Mouse (Mus musculus): ENCODE data around the gene Dyrk3. TPM values are rescaled to one million over a fixed set of nuclear protein-coding genes. Genes with fewer than 3 reads are reported as not detected.
"Not testable (repeated sequence)": the region's sequence is repeated elsewhere in the genome, so short reads cannot be mapped to it uniquely, and the experiment has no call there.

The Dyrk3 gene
- 4.9 and 5.4 TPM in 2 replicates for total RNA-seq (2021)
- long read RNA-seq, transcript Dyrk3-201 (3 exons, 3,164 nt) = major isoform, 10 of 14 reads
- long read RNA-seq, partial matches to known transcripts = 1 of 14 reads
- long read RNA-seq, other reads (novel, unspliced or antisense) = 3 of 14 reads

- DNase-seq = peak; percentile 95
Observed at GRCm38 (mm10) chr1:131138191-131139016, at the start of gene Dyrk3. Gene Dyrk3 (minus strand): TSS chr1:131138340.

DNA sequence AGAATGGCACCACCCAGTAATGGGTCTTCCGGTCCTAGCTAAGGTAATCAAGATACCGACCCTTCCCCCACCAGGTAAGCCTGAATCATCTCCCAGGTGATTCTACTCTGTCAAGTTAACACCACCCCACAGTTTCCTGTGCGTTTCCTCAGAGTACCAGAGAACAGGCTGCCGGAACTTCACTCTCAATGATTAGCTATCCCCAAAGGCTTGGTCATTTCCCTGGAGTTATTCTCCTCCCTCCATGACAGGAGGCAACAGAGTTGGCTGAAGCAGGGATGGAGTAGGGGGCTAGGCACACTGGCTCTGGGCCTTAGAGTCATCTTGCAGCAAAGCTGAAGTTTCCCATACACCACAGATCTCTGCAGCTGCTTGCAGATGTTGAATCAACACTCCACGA, 49.7 kb upstream of the Dyrk3 start:
- no peak for DNase-seq

DNA sequence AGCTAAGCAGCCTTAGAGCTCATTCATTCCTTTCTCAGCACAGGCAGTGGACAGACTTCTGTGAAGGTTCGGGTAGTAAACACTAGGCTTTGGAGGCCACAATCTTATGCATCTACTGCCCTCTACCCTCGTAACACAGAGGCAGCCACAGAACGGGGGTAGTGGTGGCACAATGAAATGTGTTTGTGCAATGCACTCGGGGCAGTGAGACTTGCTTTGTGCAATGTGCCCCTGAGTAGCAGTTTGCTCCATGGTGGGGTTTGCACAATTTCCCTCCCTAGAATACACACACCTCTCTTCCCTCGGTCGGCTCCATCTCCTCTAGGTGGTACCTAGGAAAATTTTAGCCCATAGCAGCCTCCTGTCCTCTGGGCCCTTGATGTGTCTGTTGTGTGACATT, 48.9 kb upstream of the Dyrk3 start:
- no peak for DNase-seq

DNA sequence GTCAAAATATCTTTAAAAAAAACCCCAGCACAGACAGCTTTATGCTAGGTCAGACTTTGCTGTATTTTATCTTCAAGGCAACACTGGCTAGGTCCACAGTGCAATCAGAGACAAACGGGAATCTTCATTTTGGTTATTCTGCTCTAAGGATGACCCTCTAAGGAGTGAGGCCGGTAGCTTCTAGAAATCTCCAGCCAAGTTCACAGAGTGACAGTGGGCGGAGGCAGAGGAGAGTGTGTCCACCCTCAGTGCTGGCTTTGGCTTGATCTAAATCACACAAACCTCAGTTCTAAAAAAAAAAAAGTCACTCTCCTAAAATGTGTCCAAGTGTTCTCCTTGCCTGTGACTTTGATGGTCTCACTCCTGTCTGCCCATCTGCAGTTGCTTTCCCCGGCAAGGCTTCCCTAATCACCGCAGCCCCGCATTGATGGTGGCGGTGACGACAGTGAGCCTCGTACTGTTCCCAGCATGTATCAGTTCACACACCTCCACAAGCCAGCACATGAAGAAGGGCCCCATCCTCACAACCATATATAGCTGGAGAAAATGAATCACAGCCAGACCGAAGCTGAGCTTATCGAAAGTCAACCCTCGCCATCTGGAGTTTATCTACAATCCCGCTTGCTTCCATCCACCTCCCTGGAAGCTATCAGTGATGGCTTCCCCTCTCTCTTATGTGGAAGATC, 47.8 kb upstream of the Dyrk3 start:
- DNase-seq = no peak

DNA sequence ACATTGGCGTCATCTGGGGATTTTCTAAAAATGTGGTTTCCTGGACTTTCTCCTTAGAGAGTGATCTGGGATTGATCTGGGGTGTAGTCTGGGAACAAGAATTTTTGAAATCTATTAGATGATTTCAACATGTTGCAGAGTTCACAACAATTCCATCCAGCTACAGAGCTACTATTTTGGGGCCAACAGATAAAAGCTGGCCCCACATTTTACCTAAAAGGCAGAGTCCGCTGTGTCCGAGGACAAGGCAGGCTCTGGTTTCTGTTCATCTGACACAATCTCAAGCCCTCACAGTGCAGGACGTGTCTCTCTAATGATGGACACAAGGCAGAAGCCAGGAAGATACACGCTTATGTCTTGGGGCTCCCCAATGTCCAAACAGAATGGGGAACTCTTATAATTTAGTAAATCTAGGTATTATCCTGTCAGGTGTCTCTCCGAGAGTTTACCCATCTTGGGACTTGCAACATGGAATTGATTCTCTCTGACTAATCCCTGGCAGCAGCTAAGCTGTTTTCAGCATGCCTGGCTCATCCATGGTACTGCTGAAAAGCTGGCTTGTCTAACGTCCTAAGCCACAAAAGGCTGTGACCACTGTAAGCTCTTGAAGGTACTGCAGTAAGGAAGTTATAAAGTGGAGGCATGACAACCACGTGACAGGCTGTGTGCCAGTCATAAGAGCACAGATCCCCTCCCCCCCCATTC, 47.0 kb upstream of the Dyrk3 start:
- no peak for DNase-seq

- no peak for DNase-seq
Observed at GRCm38 (mm10) chr1:131184253-131184955, 46.3 kb upstream of the Dyrk3 start.

GRCm38 (mm10) chr1:131183201-131183600, 45.1 kb upstream of the Dyrk3 start:
- DNase-seq = no peak

DNA sequence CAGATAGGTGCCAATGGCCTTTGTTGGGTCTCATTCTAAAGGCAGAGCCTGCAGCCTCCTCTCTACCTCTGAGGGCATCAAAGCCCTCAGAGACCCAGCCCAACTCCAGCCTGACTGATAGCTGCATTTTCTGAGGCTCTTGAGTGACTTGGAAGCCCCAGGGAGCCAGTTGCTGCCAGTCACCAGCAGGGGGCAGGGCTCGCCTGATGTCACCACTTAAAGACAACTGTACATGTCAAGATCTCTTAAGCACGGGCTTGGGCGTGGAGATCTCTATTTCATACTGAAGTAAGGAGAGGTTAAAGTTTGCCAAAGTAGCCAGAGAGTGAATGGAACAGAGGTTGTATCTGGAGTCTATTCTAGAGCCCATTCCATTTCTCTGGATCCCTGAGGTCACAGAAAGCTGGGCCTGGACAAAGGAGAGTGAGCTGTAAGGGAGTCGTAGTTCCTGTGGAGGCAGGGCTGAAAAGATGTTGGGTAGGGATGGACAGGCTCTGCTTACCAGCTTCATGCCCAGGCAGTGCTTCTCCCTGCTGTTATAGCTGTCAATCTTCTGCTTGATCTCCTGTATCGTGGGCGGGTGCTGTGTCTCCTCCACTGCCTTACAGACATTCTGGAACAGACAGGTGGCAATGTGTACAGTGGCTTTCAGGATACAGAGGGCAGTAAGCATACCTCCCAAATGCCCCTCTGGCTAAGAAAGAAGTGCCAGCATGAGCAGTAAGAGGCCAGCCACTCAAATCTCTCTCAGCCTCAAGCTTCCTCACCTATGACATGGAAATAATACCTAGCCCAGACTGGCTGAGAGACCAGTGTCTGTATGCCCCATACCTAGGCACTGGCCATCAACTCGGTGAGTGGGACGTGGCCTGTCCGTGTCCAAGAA, 43.7 kb upstream of the Dyrk3 start:
- DNase-seq = peak; percentile 85

- DNase-seq = no peak
Observed at GRCm38 (mm10) chr1:131180386-131180785, 42.2 kb upstream of the Dyrk3 start.

- no peak for DNase-seq
Observed at GRCm38 (mm10) chr1:131178083-131178482, 39.9 kb upstream of the Dyrk3 start.

GRCm38 (mm10) chr1:131177249-131177648, 39.1 kb upstream of the Dyrk3 start:
- DNase-seq = no peak

- DNase-seq = no peak
Observed at GRCm38 (mm10) chr1:131175819-131176218, 37.7 kb upstream of the Dyrk3 start.

DNA sequence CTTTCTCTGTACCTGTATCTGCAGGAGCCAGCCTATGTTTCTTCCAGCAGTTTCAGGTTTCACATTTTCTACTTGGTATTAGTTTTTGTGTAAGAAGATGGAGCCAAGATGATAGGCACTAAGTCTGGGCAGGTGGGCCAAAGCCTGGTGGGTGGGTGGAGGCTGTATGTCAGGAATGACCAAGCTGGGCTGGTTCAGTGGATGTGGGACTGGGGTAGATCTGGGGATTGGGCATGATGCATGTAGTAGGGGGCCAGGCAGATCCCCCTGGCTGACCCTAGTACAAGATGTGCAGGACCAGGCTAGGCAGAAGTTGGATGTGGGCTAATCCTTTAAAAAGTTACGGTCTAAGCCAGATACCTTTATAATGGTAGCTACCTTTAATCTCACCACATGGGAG, 37.0 kb upstream of the Dyrk3 start:
- no peak for DNase-seq

DNA sequence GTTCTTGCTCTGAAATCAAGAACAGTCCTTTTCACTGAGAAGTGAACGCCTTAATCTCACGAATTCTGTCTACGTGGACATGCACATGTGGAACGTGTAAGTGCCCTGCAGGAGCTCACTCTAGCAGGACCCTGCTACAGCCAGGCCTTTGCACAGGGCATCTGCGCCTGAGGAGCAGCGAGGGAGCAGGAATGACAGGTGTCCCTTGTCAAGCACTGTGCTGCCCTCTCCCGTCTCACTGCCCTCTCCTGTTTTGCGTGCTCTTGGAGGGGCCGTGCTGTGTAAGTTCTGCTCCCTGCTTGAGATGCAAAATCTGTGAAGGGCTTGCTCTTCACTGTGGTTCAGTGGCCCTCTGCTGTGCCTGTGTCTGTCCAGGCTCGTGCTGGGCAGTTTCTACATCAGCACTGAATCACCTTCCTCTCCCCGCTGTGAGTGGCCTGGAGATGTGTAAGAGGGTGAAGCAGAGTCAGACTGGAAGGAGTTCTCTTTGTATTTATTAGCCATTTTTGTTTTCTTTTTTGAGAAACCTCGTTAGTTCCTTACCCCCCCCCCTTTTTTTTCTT, 36.2 kb upstream of the Dyrk3 start:
- peak; percentile 34 for DNase-seq

DNA sequence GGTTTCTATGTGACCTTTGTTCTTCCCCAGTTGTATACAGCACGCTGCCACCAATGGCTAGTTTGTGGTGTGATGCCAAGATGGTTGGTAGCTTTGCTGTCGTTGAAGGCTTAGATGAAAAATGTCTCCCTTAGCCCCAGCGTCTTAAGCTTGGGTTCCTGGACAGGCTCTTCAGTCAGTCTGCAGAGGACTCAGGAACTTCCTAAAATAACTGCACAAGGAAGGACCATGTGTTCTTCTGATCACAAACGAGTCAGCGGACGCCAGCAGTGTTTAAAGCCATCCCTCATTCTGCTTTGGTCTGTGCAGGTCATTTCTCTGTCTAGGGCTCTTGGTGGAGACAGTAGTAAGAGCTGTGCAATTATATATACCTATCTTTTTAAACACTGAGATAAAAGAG, 35.7 kb upstream of the Dyrk3 start:
- no peak for DNase-seq

GRCm38 (mm10) chr1:131173001-131173400, 34.9 kb upstream of the Dyrk3 start:
- no peak for DNase-seq

- no peak for DNase-seq
Observed at GRCm38 (mm10) chr1:131167612-131168011, 29.5 kb upstream of the Dyrk3 start.

DNA sequence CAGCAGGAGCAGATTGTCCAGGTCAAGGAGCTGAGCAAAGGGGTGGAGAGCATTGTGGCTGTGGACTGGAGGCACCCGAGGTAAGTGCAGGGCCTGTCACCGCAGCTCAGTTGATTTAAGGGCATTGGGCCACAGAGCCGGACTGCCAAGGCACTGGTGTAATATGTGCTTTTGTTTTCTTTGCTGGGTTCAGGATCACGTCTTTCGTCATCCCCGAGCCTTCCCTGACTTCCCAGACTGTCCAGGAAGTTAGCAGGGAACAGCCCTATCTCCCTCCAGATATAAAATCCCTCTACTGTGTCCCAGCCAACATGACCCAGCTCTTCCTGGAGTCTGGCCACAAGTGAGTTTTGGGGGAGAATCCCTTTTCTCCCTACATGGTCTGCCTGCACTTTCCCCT, 26.3 kb upstream of the Dyrk3 start:
- DNase-seq = no peak

- no peak for DNase-seq
Observed at GRCm38 (mm10) chr1:131161091-131161490, 23.0 kb upstream of the Dyrk3 start.

GRCm38 (mm10) chr1:131159573-131160327, 21.6 kb upstream of the Dyrk3 start:
- DNase-seq = not testable (repeated sequence)
